Comparison of ENCODE assay signal across 21 mouse cellular contexts in genomic region chr16:76603431-76603830, GRCm38 (mm10).
"Had no signal": no experiment of that assay in that cellular context is flagged by ENCODE, and none has a peak within 500 bp of the region (broad histone marks: within the 10 kb centered on the region; RNA-seq: fewer than 3 reads in every experiment).

No protein-coding gene starts in this region.

- H3K4me1 ChIP-seq: neural tube, embryonic 12.5 days; neural tube, embryonic 15.5 days had no signal

- H3K9me3 ChIP-seq: liver, embryonic 13.5 days; megakaryocyte, embryonic 14.5 days; neural tube, embryonic 12.5 days; neural tube, embryonic 15.5 days had no signal

- H3K27ac ChIP-seq: kidney, postnatal 0 days; layer of hippocampus, adult 2 months; left cerebral cortex, adult 2 months; liver, embryonic 13.5 days; neural tube, embryonic 12.5 days; neural tube, embryonic 15.5 days had no signal

- H3K4me3 ChIP-seq: layer of hippocampus, adult 2 months; left cerebral cortex, adult 2 months; liver, embryonic 13.5 days; neural tube, embryonic 12.5 days; neural tube, embryonic 15.5 days had no signal

- H3K9ac ChIP-seq: liver, embryonic 13.5 days; neural tube, embryonic 12.5 days; neural tube, embryonic 15.5 days had no signal

- DNase-seq: kidney, adult 2 months; kidney, postnatal 25 days; layer of hippocampus, adult 9-11 months; liver, embryonic 13.5 days; lung, adult 2 months; lung, postnatal 14 days; lung, postnatal 4 days; midbrain, embryonic 14.5 days; right cerebral cortex, adult 18-20 months; right cerebral cortex, postnatal 25 days; spleen, adult 18-20 months; thymus, adult 2 months; thymus, postnatal 14 days; thymus, postnatal 4 days had no signal

- H3K36me3 ChIP-seq: liver, embryonic 13.5 days; neural tube, embryonic 12.5 days; neural tube, embryonic 15.5 days had no signal

- H3K27me3 ChIP-seq: liver, embryonic 13.5 days; megakaryocyte, embryonic 14.5 days; neural tube, embryonic 12.5 days; neural tube, embryonic 15.5 days had no signal

- H3K4me2 ChIP-seq: liver, embryonic 13.5 days; midbrain, embryonic 11.5 days; neural tube, embryonic 12.5 days; neural tube, embryonic 15.5 days had no signal
